Mouse (Mus musculus): ENCODE data around the gene Ankrd40.

DNA sequence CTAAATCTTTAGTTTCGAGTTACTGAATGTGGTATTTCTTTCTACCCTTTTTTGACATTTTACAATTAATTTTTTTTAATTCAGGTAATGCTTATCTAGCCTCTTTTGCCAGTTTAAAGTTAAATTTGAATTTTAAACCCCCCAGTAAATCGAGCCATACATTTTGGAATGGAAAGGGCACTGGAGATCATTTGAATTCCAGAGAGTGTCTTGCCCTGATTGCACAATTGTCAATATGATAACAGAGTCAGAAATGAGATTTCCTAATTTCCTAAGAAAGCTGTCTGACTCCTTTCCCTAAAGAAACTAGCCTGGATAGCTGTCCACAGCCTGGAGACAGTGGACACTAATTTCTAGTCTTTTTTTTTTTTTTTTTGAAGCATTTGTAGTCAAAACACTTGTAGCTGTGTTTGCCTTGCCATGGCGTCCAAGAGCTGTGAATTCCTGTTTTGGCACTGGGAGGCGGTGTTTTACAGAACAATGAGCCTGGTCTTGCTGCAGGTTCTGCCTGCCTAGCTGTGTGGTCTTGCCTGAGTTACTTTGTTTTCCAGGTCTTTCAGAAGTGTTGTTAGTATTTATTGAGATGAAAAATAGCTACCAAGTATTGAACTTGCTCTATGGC lies 1.6 kb downstream of the Ankrd40 start:
- TF ChIP-seq GATA1 (IDR thresholded peaks at IDR 0.05; ENCODE audit: borderline replicate concordance, low read length) (no peak), FLI1 (IDR thresholded peaks at IDR 0.05; ENCODE audit: low read length) (no peak)

Data from megakaryocyte, embryonic 14.5 days (primary cell).